Comparison of ENCODE assay signal across 30 mouse cellular contexts in genomic region chr12:85362510-85362909, GRCm38 (mm10). TPM values are rescaled to one million over a fixed set of nuclear protein-coding genes. Genes with fewer than 3 reads are reported as not detected.
DNase-seq lines count a peak whose midpoint lies in the region; ATAC-seq and TF ChIP-seq lines count a peak whose summit lies in the region.
"Had no signal": no experiment of that assay in that cellular context is flagged by ENCODE, and none has a peak within 500 bp of the region (broad histone marks: within the 10 kb centered on the region; RNA-seq: fewer than 3 reads in every experiment).

No protein-coding gene starts in this region.

- H3K36me3 ChIP-seq in lung, postnatal 0 days (ENCODE audit: insufficient read depth, low read length) = no peaks in the 10 kb centered on the region
- H3K36me3 ChIP-seq in intestine, postnatal 0 days (ENCODE audit: control insufficient read depth, insufficient read depth) = no peaks in the 10 kb centered on the region
- no peaks in the 10 kb centered on the region for H3K36me3 ChIP-seq in splenic B cell, adult 2 months (ENCODE audit: control insufficient read depth, insufficient read depth, low read length, poor library complexity, severe bottlenecking)

- H3K4me1 ChIP-seq in lung, postnatal 0 days (ENCODE audit: insufficient read depth, low read depth, low read length) = 0 out of 2 replicates have a peak, but pooled peaks cover 7% of the 10 kb centered on the region
- H3K4me1 ChIP-seq in intestine, postnatal 0 days (replicated peaks; ENCODE audit: control insufficient read depth, insufficient read depth, low read length) = 0 out of 2 replicates have a peak, but pooled peaks cover 9% of the 10 kb centered on the region

- H3K4me2 ChIP-seq in lung, postnatal 0 days (replicated peaks; ENCODE audit: low read depth, low read length) = no peak overlapping the region
- H3K4me2 ChIP-seq in intestine, postnatal 0 days (replicated peaks; ENCODE audit: low read depth) = no peak overlapping the region
- H3K4me2 ChIP-seq: forebrain, embryonic 13.5 days; heart, embryonic 11.5 days; hindbrain, embryonic 14.5 days; limb, embryonic 12.5 days; liver, embryonic 15.5 days; lung, embryonic 14.5 days; neural tube, embryonic 12.5 days had no signal

- H3K27me3 ChIP-seq in lung, postnatal 0 days (replicated peaks; ENCODE audit: insufficient read depth, low read length) = no peaks in the 10 kb centered on the region
- H3K27me3 ChIP-seq in intestine, postnatal 0 days (replicated peaks; ENCODE audit: control insufficient read depth, insufficient read depth, low read length) = no peaks in the 10 kb centered on the region
- H3K27me3 ChIP-seq in splenic B cell, adult 2 months (ENCODE audit: control insufficient read depth, insufficient read depth, low read length, poor library complexity, severe bottlenecking) = no peaks in the 10 kb centered on the region
- H3K27me3 ChIP-seq: forebrain, embryonic 13.5 days; limb, embryonic 12.5 days; liver, embryonic 15.5 days; neural tube, embryonic 12.5 days; Patski had no signal

- intact Hi-C loops in gastrocnemius, adult 2 months (cut with DNase I) = no loop called here

- no peak for TF ChIP-seq CTCF in lung, postnatal 0 days (IDR thresholded peaks at IDR 0.05)
- no peak for TF ChIP-seq CTCF in intestine, postnatal 0 days (IDR thresholded peaks at IDR 0.05; ENCODE audit: low read depth)
- no peak for TF ChIP-seq CTCF in gastrocnemius, adult 2 months (IDR thresholded peaks at IDR 0.05)

- ATAC-seq in lung, postnatal 0 days = peak; percentile 14; the same call in 1 of the 2 replicates
- ATAC-seq in intestine, postnatal 0 days = no peak
- ATAC-seq: forebrain, embryonic 13.5 days; inflammation-experienced regulatory T-cells, adult 6 months; Patski had no signal

- H3K27ac ChIP-seq in lung, postnatal 0 days (ENCODE audit: low read length) = no peak overlapping the region
- 0 out of 2 replicates have a peak overlapping the region, but pooled peaks have one; percentile 3 for H3K27ac ChIP-seq in intestine, postnatal 0 days (ENCODE audit: low read depth, low read length)
- no peak overlapping the region for H3K27ac ChIP-seq in gastrocnemius, adult 2 months
- H3K27ac ChIP-seq: forebrain, embryonic 13.5 days; hindbrain, embryonic 14.5 days; kidney, postnatal 0 days; left cerebral cortex, adult 2 months; limb, embryonic 12.5 days; liver, embryonic 15.5 days; neural tube, embryonic 12.5 days had no signal

- no peak for TF ChIP-seq EP300 in lung, postnatal 0 days (IDR thresholded peaks at IDR 0.05)

- H3K9me3 ChIP-seq in lung, postnatal 0 days (ENCODE audit: low read length) = no peaks in the 10 kb centered on the region
- no peaks in the 10 kb centered on the region for H3K9me3 ChIP-seq in intestine, postnatal 0 days (ENCODE audit: control insufficient read depth)
- H3K9me3 ChIP-seq: forebrain, embryonic 13.5 days; G1E; limb, embryonic 12.5 days; liver, embryonic 15.5 days; neural tube, embryonic 12.5 days had no signal

- WGBS in lung, postnatal 0 days = 61% methylated on average over 4 of the region's 4 CpGs
- 47% methylated on average over 4 of the region's 4 CpGs for WGBS in intestine, postnatal 0 days

- no peak overlapping the region for H3K4me3 ChIP-seq in lung, postnatal 0 days (ENCODE audit: low read depth, low read length)
- H3K4me3 ChIP-seq in intestine, postnatal 0 days (ENCODE audit: low read depth, low read length) = no peak overlapping the region
- H3K4me3 ChIP-seq in gastrocnemius, adult 2 months = no peak overlapping the region
- H3K4me3 ChIP-seq: forebrain, embryonic 13.5 days; left cerebral cortex, adult 2 months; limb, embryonic 12.5 days; liver, embryonic 15.5 days; neural tube, embryonic 12.5 days had no signal

- no peak overlapping the region for H3K9ac ChIP-seq in lung, postnatal 0 days (replicated peaks; ENCODE audit: low read depth)
- no peak overlapping the region for H3K9ac ChIP-seq in intestine, postnatal 0 days (ENCODE audit: low read depth, low read length)
- H3K9ac ChIP-seq: forebrain, embryonic 13.5 days; hindbrain, embryonic 14.5 days; limb, embryonic 12.5 days; liver, embryonic 15.5 days; lung, embryonic 14.5 days; neural tube, embryonic 12.5 days had no signal

- no peak for DNase-seq in lung, postnatal 0 days (ENCODE audit: low spot score)
- no peak for DNase-seq in lung, postnatal 4 days
- DNase-seq in splenic B cell, adult 2 months (ENCODE audit: low read depth, low spot score) = peak; percentile 30
- DNase-seq in cerebellum, adult 9-10 months = no peak
- DNase-seq in heart, postnatal 4 days = no peak
- no peak for DNase-seq in left cerebral cortex, adult 11 months (ENCODE audit: low spot score)
- no peak for DNase-seq in gastrocnemius, adult 2 months
- DNase-seq: adrenal gland, postnatal 10 days; cerebellum, adult 11-12 months; cerebellum, postnatal 10 days; gastrocnemius, postnatal 14 days; heart, adult 18-20 months; heart, postnatal 36 days; kidney, adult 8-10 months; lung, embryonic 14.5 days; midbrain, embryonic 14.5 days; thymus, adult 2 months; thymus, postnatal 36 days had no signal

RNA-seq across cellular contexts. Expression of gene Tmed10, which starts 12.1 kb away (rescaled TPM):
- polyA plus RNA-seq in lung, postnatal 0 days (2015; fragmentation: Nextera tagmentation; extraction: Ambion mirVana) = 329 and 354 TPM in 2 replicates
- 328 TPM in 2 replicates for polyA plus RNA-seq in intestine, postnatal 0 days (2015; fragmentation: Nextera tagmentation; extraction: Ambion mirVana)
- 100 to 1,000 TPM; 195 to 196 TPM for total RNA-seq in heart, postnatal 4 days (2021)
- total RNA-seq in gastrocnemius, adult 2 months (2021) = 100 to 1,000 TPM; 112 to 123 TPM

RNA-seq across cellular contexts. Expression of gene Nek9, which starts 23.3 kb away (rescaled TPM):
- polyA plus RNA-seq in lung, postnatal 0 days (2015; fragmentation: Nextera tagmentation; extraction: Ambion mirVana) = 11.1 and 11.5 TPM in 2 replicates
- polyA plus RNA-seq in intestine, postnatal 0 days (2015; fragmentation: Nextera tagmentation; extraction: Ambion mirVana) = 10.2 and 10.3 TPM in 2 replicates
- 10 to 100 TPM; 68.4 to 73.6 TPM for total RNA-seq in heart, postnatal 4 days (2021)
- total RNA-seq in gastrocnemius, adult 2 months (2021) = 100 to 1,000 TPM in 1 of 2 experiments, 10 to 100 TPM in 1; 99.2 to 131 TPM
